Mouse (Mus musculus): ENCODE results near the gene Lrrc2. TPM values are rescaled to one million over a fixed set of nuclear protein-coding genes. Genes with fewer than 3 reads are reported as not detected.

Lrrc2 gene
- polyA plus RNA-seq, 1 experiment from 2014 or later = 0.53 TPM

GRCm38 (mm10) chr9:110979411-110979810, 28.1 kb downstream of the Lrrc2 start:
- H3K27me3 ChIP-seq (ENCODE audit: control insufficient read depth, insufficient read depth, low read length) = no peaks in the 10 kb centered on the region
- H3K27ac ChIP-seq (ENCODE audit: low read length) = no peak overlapping the region
- no peaks in the 10 kb centered on the region for H3K4me1 ChIP-seq (ENCODE audit: control insufficient read depth, insufficient read depth, low read length)
- no peak overlapping the region for H3K4me3 ChIP-seq (replicated peaks; ENCODE audit: low read length)
- 87% methylated on average over 11 of the region's 11 CpGs for WGBS
- no peaks in the 10 kb centered on the region for H3K36me3 ChIP-seq (ENCODE audit: control insufficient read depth, insufficient read depth, low read length)
- no peak overlapping the region for H3K4me2 ChIP-seq (ENCODE audit: low read depth, low read length)
- no peaks in the 10 kb centered on the region for H3K9me3 ChIP-seq (replicated peaks; ENCODE audit: control insufficient read depth, low read length)
- H3K9ac ChIP-seq (ENCODE audit: low read length) = no peak overlapping the region
- no peak for ATAC-seq (ENCODE audit: insufficient read depth, low FRiP score)

GRCm38 (mm10) chr9:110982351-110982750, 31.0 kb downstream of the Lrrc2 start:
- H3K4me1 ChIP-seq (ENCODE audit: control insufficient read depth, insufficient read depth, low read length) = no peaks in the 10 kb centered on the region
- no peaks in the 10 kb centered on the region for H3K36me3 ChIP-seq (ENCODE audit: control insufficient read depth, insufficient read depth, low read length)
- no peaks in the 10 kb centered on the region for H3K9me3 ChIP-seq (replicated peaks; ENCODE audit: control insufficient read depth, low read length)
- no peak overlapping the region for H3K4me3 ChIP-seq (replicated peaks; ENCODE audit: low read length)
- 67% methylated on average over 4 of the region's 4 CpGs for WGBS
- ATAC-seq (ENCODE audit: insufficient read depth, low FRiP score) = no peak
- H3K9ac ChIP-seq (ENCODE audit: low read length) = no peak overlapping the region
- H3K27ac ChIP-seq (ENCODE audit: low read length) = no peak overlapping the region
- no peak overlapping the region for H3K4me2 ChIP-seq (ENCODE audit: low read depth, low read length)
- no peaks in the 10 kb centered on the region for H3K27me3 ChIP-seq (ENCODE audit: control insufficient read depth, insufficient read depth, low read length)

GRCm38 (mm10) chr9:110984096-110984495, 32.8 kb downstream of the Lrrc2 start:
- H3K27me3 ChIP-seq (ENCODE audit: control insufficient read depth, insufficient read depth, low read length) = no peaks in the 10 kb centered on the region
- WGBS = 90% methylated on average over 9 of the region's 9 CpGs
- H3K9ac ChIP-seq (ENCODE audit: low read length) = no peak overlapping the region
- H3K4me2 ChIP-seq (ENCODE audit: low read depth, low read length) = no peak overlapping the region
- no peak overlapping the region for H3K27ac ChIP-seq (ENCODE audit: low read length)
- no peaks in the 10 kb centered on the region for H3K36me3 ChIP-seq (ENCODE audit: control insufficient read depth, insufficient read depth, low read length)
- no peak for ATAC-seq (ENCODE audit: insufficient read depth, low FRiP score)
- H3K4me1 ChIP-seq (ENCODE audit: control insufficient read depth, insufficient read depth, low read length) = no peaks in the 10 kb centered on the region
- H3K9me3 ChIP-seq (replicated peaks; ENCODE audit: control insufficient read depth, low read length) = no peaks in the 10 kb centered on the region
- H3K4me3 ChIP-seq (replicated peaks; ENCODE audit: low read length) = no peak overlapping the region

- Histone ChIP-seq H3K4me1 (ENCODE audit: control insufficient read depth, insufficient read depth, low read length) (no peaks in the 10 kb centered on the region), H3K4me2 (ENCODE audit: low read depth, low read length) (no peak overlapping the region), H3K27me3 (ENCODE audit: control insufficient read depth, insufficient read depth, low read length) (no peaks in the 10 kb centered on the region), H3K36me3 (ENCODE audit: control insufficient read depth, insufficient read depth, low read length) (no peaks in the 10 kb centered on the region), H3K4me3 (replicated peaks; ENCODE audit: low read length) (no peak overlapping the region), H3K9ac (ENCODE audit: low read length) (no peak overlapping the region), H3K27ac (ENCODE audit: low read length) (no peak overlapping the region), H3K9me3 (replicated peaks; ENCODE audit: control insufficient read depth, low read length) (no peaks in the 10 kb centered on the region)
- ATAC-seq (ENCODE audit: insufficient read depth, low FRiP score) = no peak
- 91% methylated on average over 5 of the region's 5 CpGs for WGBS
Measured at GRCm38 (mm10) chr9:110985541-110985940, 34.2 kb downstream of the Lrrc2 start.

- Histone ChIP-seq H3K27ac (ENCODE audit: low read length) (no peak overlapping the region), H3K4me1 (ENCODE audit: control insufficient read depth, insufficient read depth, low read length) (no peaks in the 10 kb centered on the region), H3K9ac (ENCODE audit: low read length) (no peak overlapping the region), H3K4me3 (replicated peaks; ENCODE audit: low read length) (no peak overlapping the region), H3K9me3 (replicated peaks; ENCODE audit: control insufficient read depth, low read length) (no peaks in the 10 kb centered on the region), H3K36me3 (ENCODE audit: control insufficient read depth, insufficient read depth, low read length) (no peaks in the 10 kb centered on the region), H3K4me2 (ENCODE audit: low read depth, low read length) (no peak overlapping the region), H3K27me3 (ENCODE audit: control insufficient read depth, insufficient read depth, low read length) (no peaks in the 10 kb centered on the region)
- ATAC-seq (ENCODE audit: insufficient read depth, low FRiP score) = no peak
- 87% methylated on average over 8 of the region's 8 CpGs for WGBS
Measured at GRCm38 (mm10) chr9:110985951-110986350, 34.6 kb downstream of the Lrrc2 start.

GRCm38 (mm10) chr9:110987331-110987730, 36.0 kb downstream of the Lrrc2 start:
- ATAC-seq (ENCODE audit: insufficient read depth, low FRiP score) = no peak
- H3K4me2 ChIP-seq (ENCODE audit: low read depth, low read length) = no peak overlapping the region
- H3K9ac ChIP-seq (ENCODE audit: low read length) = no peak overlapping the region
- no peaks in the 10 kb centered on the region for H3K36me3 ChIP-seq (ENCODE audit: control insufficient read depth, insufficient read depth, low read length)
- WGBS = 66% methylated on average over 4 of the region's 4 CpGs
- H3K27ac ChIP-seq (ENCODE audit: low read length) = no peak overlapping the region
- H3K27me3 ChIP-seq (ENCODE audit: control insufficient read depth, insufficient read depth, low read length) = no peaks in the 10 kb centered on the region
- H3K9me3 ChIP-seq (replicated peaks; ENCODE audit: control insufficient read depth, low read length) = no peaks in the 10 kb centered on the region
- H3K4me1 ChIP-seq (ENCODE audit: control insufficient read depth, insufficient read depth, low read length) = no peaks in the 10 kb centered on the region
- H3K4me3 ChIP-seq (replicated peaks; ENCODE audit: low read length) = no peak overlapping the region

- Histone ChIP-seq H3K27ac (ENCODE audit: low read length) (no peak overlapping the region), H3K36me3 (ENCODE audit: control insufficient read depth, insufficient read depth, low read length) (no peaks in the 10 kb centered on the region), H3K27me3 (ENCODE audit: control insufficient read depth, insufficient read depth, low read length) (no peaks in the 10 kb centered on the region), H3K9me3 (replicated peaks; ENCODE audit: control insufficient read depth, low read length) (no peaks in the 10 kb centered on the region), H3K4me1 (ENCODE audit: control insufficient read depth, insufficient read depth, low read length) (no peaks in the 10 kb centered on the region), H3K4me3 (replicated peaks; ENCODE audit: low read length) (no peak overlapping the region), H3K4me2 (ENCODE audit: low read depth, low read length) (no peak overlapping the region), H3K9ac (ENCODE audit: low read length) (no peak overlapping the region)
- 68% methylated on average over 3 of the region's 3 CpGs for WGBS
- ATAC-seq (ENCODE audit: insufficient read depth, low FRiP score) = no peak
Measured at GRCm38 (mm10) chr9:110988078-110988477, 36.7 kb downstream of the Lrrc2 start.

- 60% methylated on average over 4 of the region's 4 CpGs for WGBS
- Histone ChIP-seq H3K4me1 (ENCODE audit: control insufficient read depth, insufficient read depth, low read length) (no peaks in the 10 kb centered on the region), H3K36me3 (ENCODE audit: control insufficient read depth, insufficient read depth, low read length) (no peaks in the 10 kb centered on the region), H3K4me2 (ENCODE audit: low read depth, low read length) (no peak overlapping the region), H3K9ac (ENCODE audit: low read length) (no peak overlapping the region), H3K27me3 (ENCODE audit: control insufficient read depth, insufficient read depth, low read length) (no peaks in the 10 kb centered on the region), H3K27ac (ENCODE audit: low read length) (no peak overlapping the region), H3K9me3 (replicated peaks; ENCODE audit: control insufficient read depth, low read length) (no peaks in the 10 kb centered on the region), H3K4me3 (replicated peaks; ENCODE audit: low read length) (no peak overlapping the region)
- no peak for ATAC-seq (ENCODE audit: insufficient read depth, low FRiP score)
Measured at GRCm38 (mm10) chr9:110989141-110989540, 37.8 kb downstream of the Lrrc2 start.

GRCm38 (mm10) chr9:110989543-110989942, 38.2 kb downstream of the Lrrc2 start:
- no peaks in the 10 kb centered on the region for H3K4me1 ChIP-seq (ENCODE audit: control insufficient read depth, insufficient read depth, low read length)
- H3K9me3 ChIP-seq (replicated peaks; ENCODE audit: control insufficient read depth, low read length) = no peaks in the 10 kb centered on the region
- WGBS = 93% methylated on average over 2 of the region's 2 CpGs
- ATAC-seq (ENCODE audit: insufficient read depth, low FRiP score) = no peak
- no peak overlapping the region for H3K27ac ChIP-seq (ENCODE audit: low read length)
- no peak overlapping the region for H3K9ac ChIP-seq (ENCODE audit: low read length)
- H3K27me3 ChIP-seq (ENCODE audit: control insufficient read depth, insufficient read depth, low read length) = no peaks in the 10 kb centered on the region
- H3K4me3 ChIP-seq (replicated peaks; ENCODE audit: low read length) = no peak overlapping the region
- H3K4me2 ChIP-seq (ENCODE audit: low read depth, low read length) = no peak overlapping the region
- no peaks in the 10 kb centered on the region for H3K36me3 ChIP-seq (ENCODE audit: control insufficient read depth, insufficient read depth, low read length)

GRCm38 (mm10) chr9:110990204-110990603, 38.9 kb downstream of the Lrrc2 start, which contains the start of gene Rtp3:
Gene Rtp3, minus strand, starts transcription at chr9:110990583.
- Histone ChIP-seq H3K9me3 (replicated peaks; ENCODE audit: control insufficient read depth, low read length) (no peaks in the 10 kb centered on the region), H3K36me3 (ENCODE audit: control insufficient read depth, insufficient read depth, low read length) (no peaks in the 10 kb centered on the region), H3K4me2 (ENCODE audit: low read depth, low read length) (no peak within 1 kb of the TSS), H3K4me1 (ENCODE audit: control insufficient read depth, insufficient read depth, low read length) (no peaks in the 10 kb centered on the region), H3K27me3 (ENCODE audit: control insufficient read depth, insufficient read depth, low read length) (no peaks in the 10 kb centered on the region), H3K9ac (ENCODE audit: low read length) (no peak within 1 kb of the TSS), H3K27ac (ENCODE audit: low read length) (no peak within 1 kb of the TSS), H3K4me3 (replicated peaks; ENCODE audit: low read length) (no peak within 1 kb of the TSS)
- no peak for ATAC-seq (ENCODE audit: insufficient read depth, low FRiP score)
- WGBS = 50% methylated on average over 6 of the region's 6 CpGs

All from stomach, embryonic 16.5 days (tissue).